Comparison of ENCODE assay signal across 31 mouse cellular contexts in genomic region chr11:97048090-97048650, GRCm38 (mm10). TPM values are rescaled to one million over a fixed set of nuclear protein-coding genes. Genes with fewer than 3 reads are reported as not detected.
DNase-seq lines count a peak whose midpoint lies in the region; TF ChIP-seq lines count a peak whose summit lies in the region.
"Had no signal": no experiment of that assay in that cellular context is flagged by ENCODE, and none has a peak within 500 bp of the region (broad histone marks: within the 10 kb centered on the region; RNA-seq: fewer than 3 reads in every experiment).

No protein-coding gene starts in this region.

- TF ChIP-seq CTCF in testis, adult 2 months (IDR thresholded peaks at IDR 0.05; ENCODE audit: control insufficient read depth, insufficient read depth, insufficient replicate concordance, low read depth, low read length): no peak

- no peaks in the 10 kb centered on the region for H3K27me3 ChIP-seq in testis, adult 2 months (ENCODE audit: control insufficient read depth, insufficient read depth, low read length)
- H3K27me3 ChIP-seq: CH12.LX; forebrain, embryonic 13.5 days; heart, embryonic 12.5 days; limb, embryonic 12.5 days; liver, embryonic 15.5 days; neural tube, embryonic 13.5 days; Patski had no signal

- DNase-seq in testis, postnatal 10 days (ENCODE audit: low spot score): no peak
- peak; percentile 87 to 92 for DNase-seq in adrenal gland, adult (ENCODE audit: inconsistent age in 2 of 2, low spot score in 1 of 2)
- DNase-seq in adrenal gland, postnatal 25 days: peak; percentile 29
- DNase-seq in right cerebral cortex, postnatal 10 days (ENCODE audit: low spot score in 2 of 2): no peak
- no peak for DNase-seq in spleen, postnatal 10 days (ENCODE audit: low spot score in 2 of 2)
- DNase-seq: B cell, adult 2 months; cerebellum, adult 2 months; cerebellum, postnatal 36 days; gastrocnemius, postnatal 25 days; heart, adult 18-20 months; heart, postnatal 4 days; kidney, adult 9 months; kidney, postnatal 14 days; lung, embryonic 14.5 days; lung, postnatal 36 days; retina, postnatal 1 day; right cerebral cortex, postnatal 25 days; spleen, adult 18-20 months had no signal

- H3K4me1 ChIP-seq in testis, adult 2 months (ENCODE audit: control insufficient read depth, insufficient read depth, low read length): peaks cover 11% of the 10 kb centered on the region

- peak overlapping the region; percentile 60 for H3K4me3 ChIP-seq in testis, adult 2 months (ENCODE audit: control insufficient read depth, low read depth, low read length)
- H3K4me3 ChIP-seq: forebrain, embryonic 13.5 days; heart, embryonic 12.5 days; limb, embryonic 12.5 days; liver, embryonic 15.5 days; myocyte; neural tube, embryonic 13.5 days had no signal

- H3K27ac ChIP-seq in testis, adult 2 months (ENCODE audit: control insufficient read depth, insufficient read depth, low read depth, low read length): peak overlapping the region; percentile 72
- H3K27ac ChIP-seq: forebrain, embryonic 13.5 days; hindbrain, embryonic 14.5 days; limb, embryonic 12.5 days; liver, embryonic 15.5 days; neural tube, embryonic 13.5 days; stomach, postnatal 0 days had no signal

- TF ChIP-seq POLR2A in testis, adult 2 months (IDR thresholded peaks at IDR 0.05; ENCODE audit: control insufficient read depth, low read depth, low read length): peak; percentile 62; the same call in 1 of the 2 replicates

- H3K36me3 ChIP-seq in testis, adult 2 months (ENCODE audit: control insufficient read depth, insufficient read depth, low read length): no peaks in the 10 kb centered on the region; the same call in 1 of the 2 replicates

RNA-seq across cellular contexts. Expression of gene Osbpl7, which starts 2.3 kb away (rescaled TPM):
- 75.7 and 82.3 TPM in 2 replicates for polyA plus RNA-seq in testis, adult 2 months (2012; rRNA removed)
- total RNA-seq in adrenal gland, postnatal 25 days (2021): 18.9 TPM in 2 replicates

RNA-seq across cellular contexts. Expression of gene Mrpl10, which starts 6.8 kb away (rescaled TPM):
- polyA plus RNA-seq in testis, adult 2 months (2012; rRNA removed): 41.7 and 47.6 TPM in 2 replicates
- total RNA-seq in adrenal gland, postnatal 25 days (2021): 117 and 129 TPM in 2 replicates

RNA-seq across cellular contexts. Expression of gene Lrrc46, which starts 7.0 kb away (rescaled TPM):
- polyA plus RNA-seq in testis, adult 2 months (2012; rRNA removed): 795 and 824 TPM in 2 replicates
- total RNA-seq in adrenal gland, postnatal 25 days (2021): 1.0 and 1.4 TPM in 2 replicates

RNA-seq across cellular contexts. Expression of gene Scrn2, which starts 18.4 kb away (rescaled TPM):
- polyA plus RNA-seq in testis, adult 2 months (2012; rRNA removed): 8.9 and 9.4 TPM in 2 replicates
- total RNA-seq in adrenal gland, postnatal 25 days (2021): 12.8 and 22.7 TPM in 2 replicates

RNA-seq across cellular contexts. Expression of gene Sp6, which starts 35.0 kb away (rescaled TPM):
- 0.22 and 0.32 TPM in 2 replicates for polyA plus RNA-seq in testis, adult 2 months (2012; rRNA removed)
- 0.33 and 0.39 TPM in 2 replicates for total RNA-seq in adrenal gland, postnatal 25 days (2021)
- total RNA-seq: heart, postnatal 4 days had no signal
- polyA plus RNA-seq: heart, postnatal 0 days; midbrain, embryonic 11.5 days had no signal

Comparison
In these comparisons a context has a peak if more than half of its experiments do, and no peak if none do; other contexts are left out.
1. DNase-seq: peak in adrenal gland, adult (2 of 2) and adrenal gland, postnatal 25 days (single experiment); none in testis, postnatal 10 days (single experiment), right cerebral cortex, postnatal 10 days (0 of 2) and spleen, postnatal 10 days (0 of 2).